Mouse (Mus musculus): ENCODE data around the gene Insrr.

The Insrr gene

GRCm38 (mm10) chr3:87778283-87778682, 18.5 kb upstream of the Insrr start:
- WGBS: 53% methylated on average over 23 of the region's 23 CpGs

GRCm38 (mm10) chr3:87779086-87779485, 17.7 kb upstream of the Insrr start:
- 60% methylated on average over 2 of the region's 2 CpGs for WGBS

- 87% methylated on average over 25 of the region's 25 CpGs for WGBS
Observed at GRCm38 (mm10) chr3:87783282-87784023, 13.3 kb upstream of the Insrr start.

- WGBS: 91% methylated on average over 5 of the region's 5 CpGs
Observed at GRCm38 (mm10) chr3:87785156-87785555, 11.6 kb upstream of the Insrr start.

- 67% methylated on average over 6 of the region's 6 CpGs for WGBS
Observed at GRCm38 (mm10) chr3:87785626-87786214, 11.0 kb upstream of the Insrr start.

- 81% methylated on average over 1 of the region's 1 CpGs for WGBS
Observed at GRCm38 (mm10) chr3:87789248-87789647, 7.5 kb upstream of the Insrr start.

GRCm38 (mm10) chr3:87789768-87790167, 7.0 kb upstream of the Insrr start:
- 52% methylated on average over 5 of the region's 5 CpGs for WGBS

- 1% methylated on average over 47 of the region's 47 CpGs for WGBS
Observed at GRCm38 (mm10) chr3:87794922-87795325, 1.8 kb upstream of the Insrr start, which contains the start of gene Ntrk1. Ntrk1 (minus strand) TSS chr3:87795162.

- WGBS: 14% methylated on average over 33 of the region's 33 CpGs
Observed at GRCm38 (mm10) chr3:87795336-87796277, 1.1 kb upstream of the Insrr start.

GRCm38 (mm10) chr3:87801681-87802080, 4.9 kb downstream of the Insrr start:
- 77% methylated on average over 5 of the region's 5 CpGs for WGBS

GRCm38 (mm10) chr3:87804038-87804677, 7.4 kb downstream of the Insrr start:
- WGBS: 13% methylated on average over 26 of the region's 26 CpGs

- WGBS: 13% methylated on average over 28 of the region's 28 CpGs
Observed at GRCm38 (mm10) chr3:87809322-87809962, 12.7 kb downstream of the Insrr start.

GRCm38 (mm10) chr3:87811297-87811696, 14.5 kb downstream of the Insrr start:
- WGBS: 82% methylated on average over 8 of the region's 8 CpGs

- 81% methylated on average over 4 of the region's 4 CpGs for WGBS
Observed at GRCm38 (mm10) chr3:87812413-87812812, 15.7 kb downstream of the Insrr start.

- WGBS: 67% methylated on average over 10 of the region's 10 CpGs
Observed at GRCm38 (mm10) chr3:87812873-87813272, 16.1 kb downstream of the Insrr start.

- 82% methylated on average over 6 of the region's 6 CpGs for WGBS
Observed at GRCm38 (mm10) chr3:87816166-87816565, 19.4 kb downstream of the Insrr start.

- 10% methylated on average over 12 of the region's 12 CpGs for WGBS
Observed at GRCm38 (mm10) chr3:87816646-87817093, 19.9 kb downstream of the Insrr start.

- 78% methylated on average over 12 of the region's 12 CpGs for WGBS
Observed at GRCm38 (mm10) chr3:87818226-87818625, 21.5 kb downstream of the Insrr start.

- WGBS: 85% methylated on average over 1 of the region's 1 CpGs
Observed at GRCm38 (mm10) chr3:87824206-87824605, 27.5 kb downstream of the Insrr start, which contains the start of gene Pear1. Pear1 (minus strand) TSS chr3:87824306.

GRCm38 (mm10) chr3:87828435-87828834, 31.7 kb downstream of the Insrr start:
- 58% methylated on average over 4 of the region's 4 CpGs for WGBS

GRCm38 (mm10) chr3:87829025-87829424, 32.3 kb downstream of the Insrr start:
- WGBS: 63% methylated on average over 10 of the region's 10 CpGs

Data from cerebral cortex, adult 2 months (tissue).